Mouse (Mus musculus): ENCODE data around the gene Kpnb1. TPM values are rescaled to one million over a fixed set of nuclear protein-coding genes. Genes with fewer than 3 reads are reported as not detected.
A peak's percentile ranks its signal among the peaks of the same experiment; 100 is the strongest.

The Kpnb1 gene
- 106 and 129 TPM in 2 replicates for polyA plus RNA-seq (2012; rRNA removed)

DNA sequence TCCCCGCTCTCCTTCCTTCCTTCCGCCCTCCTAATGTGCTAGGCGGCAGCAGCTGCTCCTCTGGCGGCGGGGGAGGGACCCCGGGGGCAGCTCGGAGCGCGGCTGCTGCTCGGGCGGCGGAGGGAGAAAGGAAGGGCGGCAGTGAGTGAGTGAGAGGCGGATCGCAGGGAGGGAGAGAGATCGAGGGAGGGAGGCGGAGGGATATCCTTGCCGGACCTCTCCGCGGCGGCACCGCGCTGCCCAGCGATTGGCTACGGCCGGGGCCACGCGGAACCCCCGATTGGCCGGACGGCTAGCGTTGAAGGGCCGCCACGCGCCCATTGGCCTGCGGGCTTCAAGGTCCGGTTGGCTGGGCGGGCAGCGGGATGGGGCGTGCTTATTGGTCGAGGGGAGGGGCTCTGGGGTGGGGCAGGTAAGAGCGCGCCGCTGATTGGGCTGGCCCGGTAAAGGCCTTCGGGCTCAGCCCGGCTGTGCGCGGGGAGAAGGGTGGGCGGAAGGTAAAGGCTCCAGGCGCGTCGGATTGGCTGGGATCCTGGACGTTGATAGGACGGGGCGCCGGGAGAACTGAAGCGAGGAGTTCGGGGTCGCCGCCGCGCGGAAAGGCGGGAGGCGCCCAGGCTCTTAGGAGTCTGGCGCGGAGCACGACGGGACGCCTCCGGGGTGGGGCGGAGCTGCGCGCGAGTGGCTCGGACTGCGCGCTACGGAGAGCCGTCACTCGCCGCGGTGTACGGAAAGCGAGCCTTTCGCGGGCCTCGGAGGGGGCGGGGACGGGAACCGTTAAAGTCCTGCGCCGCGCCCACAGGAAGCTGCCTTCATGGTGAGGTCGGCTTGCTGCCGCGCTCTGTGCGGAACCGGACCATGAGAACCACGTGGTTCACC, at the start of gene Kpnb1:
Gene Kpnb1, minus strand, starts transcription at position 118 of the 879 bp plus-strand sequence.
- no peak for TF ChIP-seq CTCF (IDR thresholded peaks at IDR 0.05; ENCODE audit: borderline replicate concordance, extremely low read depth, insufficient read depth, insufficient read length)
- TF ChIP-seq POLR2A (IDR thresholded peaks at IDR 0.05; ENCODE audit: borderline replicate concordance, extremely low read depth, insufficient read depth, insufficient read length, poor library complexity, severe bottlenecking), result peak; percentile 73
- peak; percentile 100 for DNase-seq (ENCODE audit: low read depth)

DNA sequence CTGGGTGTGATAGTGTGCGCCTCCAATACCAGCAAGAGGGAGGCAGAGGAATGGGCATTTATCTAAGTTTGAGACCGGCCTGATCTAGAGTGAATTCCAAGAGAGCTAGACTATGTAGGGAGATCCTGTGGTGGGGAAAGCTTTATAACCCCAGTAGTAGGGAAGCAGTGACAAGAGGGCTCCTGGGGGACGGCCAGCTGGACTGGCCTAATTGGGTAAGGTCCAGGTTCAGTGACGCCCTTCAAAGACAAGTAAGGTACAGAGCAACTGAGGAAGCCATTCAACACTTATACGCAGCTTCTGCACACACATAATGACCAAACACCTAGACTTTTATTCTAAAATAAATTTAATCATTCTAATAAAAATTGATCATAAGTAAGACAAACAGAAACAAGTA, 44.8 kb upstream of the Kpnb1 start:
- TF ChIP-seq POLR2A (IDR thresholded peaks at IDR 0.05; ENCODE audit: borderline replicate concordance, extremely low read depth, insufficient read depth, insufficient read length, poor library complexity, severe bottlenecking) (no peak), CTCF (IDR thresholded peaks at IDR 0.05; ENCODE audit: borderline replicate concordance, extremely low read depth, insufficient read depth, insufficient read length) (no peak)
- DNase-seq (ENCODE audit: low read depth), result no peak

DNA sequence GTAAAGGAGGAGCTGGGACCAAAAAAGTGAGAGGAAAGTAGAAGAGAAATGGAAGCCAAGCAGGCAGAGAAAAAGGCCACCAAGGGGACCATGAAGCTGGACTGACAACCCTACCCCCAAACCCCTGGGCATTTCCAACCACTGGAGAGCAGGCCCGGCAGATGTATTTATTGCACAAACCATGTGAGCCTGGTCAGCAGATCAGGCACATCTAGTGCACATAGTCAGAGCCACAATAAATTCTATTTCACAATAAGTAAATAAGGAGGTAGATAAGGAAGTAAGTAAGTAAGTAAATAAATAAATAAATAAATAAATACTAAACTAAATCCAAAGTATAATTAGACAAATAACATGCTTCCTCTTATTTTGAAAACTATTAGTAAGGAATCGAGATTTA, 41.7 kb upstream of the Kpnb1 start:
- DNase-seq (ENCODE audit: low read depth), result no peak
- no peak for TF ChIP-seq CTCF (IDR thresholded peaks at IDR 0.05; ENCODE audit: borderline replicate concordance, extremely low read depth, insufficient read depth, insufficient read length)
- TF ChIP-seq POLR2A (IDR thresholded peaks at IDR 0.05; ENCODE audit: borderline replicate concordance, extremely low read depth, insufficient read depth, insufficient read length, poor library complexity, severe bottlenecking), result no peak

DNA sequence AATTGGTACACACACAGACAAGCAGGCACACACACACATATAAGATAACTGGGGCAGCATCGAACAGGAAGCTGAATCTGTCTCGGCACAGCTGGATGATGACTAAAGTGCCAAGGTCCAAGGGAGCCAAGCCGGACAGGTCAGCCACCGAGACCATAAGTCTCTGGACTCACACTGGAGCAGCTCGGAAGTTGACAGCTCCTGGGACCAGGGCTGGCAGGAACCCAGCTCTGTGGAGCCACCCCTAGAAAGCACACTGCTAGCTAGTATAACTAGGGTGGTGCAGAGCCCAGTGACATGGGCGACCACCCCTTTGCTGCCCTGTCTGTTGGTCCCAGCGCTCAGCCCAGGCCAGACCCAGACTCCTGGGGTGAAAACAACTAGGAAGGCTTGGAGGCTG, 41.3 kb upstream of the Kpnb1 start:
- TF ChIP-seq POLR2A (IDR thresholded peaks at IDR 0.05; ENCODE audit: borderline replicate concordance, extremely low read depth, insufficient read depth, insufficient read length, poor library complexity, severe bottlenecking), result no peak
- DNase-seq (ENCODE audit: low read depth), result no peak

DNA sequence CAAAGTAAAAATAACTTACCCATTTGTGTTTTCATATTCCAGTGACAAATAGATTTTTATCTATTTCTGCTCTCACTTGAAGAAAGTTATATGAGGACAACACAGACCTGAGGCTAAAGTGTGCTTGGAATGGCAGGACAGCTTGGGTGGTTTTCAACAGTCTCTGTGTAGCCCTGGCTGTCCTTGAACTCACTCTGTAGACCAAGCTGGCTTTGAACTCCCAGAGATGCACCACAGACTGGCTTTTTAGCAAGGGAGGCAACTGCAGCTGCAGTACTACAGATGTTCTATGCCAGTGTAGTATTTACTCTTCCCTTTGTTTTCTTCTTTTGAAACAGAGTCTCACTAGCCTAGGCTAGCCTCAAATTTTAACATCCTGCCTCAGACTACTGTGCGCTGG, 38.5 kb upstream of the Kpnb1 start:
- TF ChIP-seq POLR2A (IDR thresholded peaks at IDR 0.05; ENCODE audit: borderline replicate concordance, extremely low read depth, insufficient read depth, insufficient read length, poor library complexity, severe bottlenecking) (no peak), CTCF (IDR thresholded peaks at IDR 0.05; ENCODE audit: borderline replicate concordance, extremely low read depth, insufficient read depth, insufficient read length) (no peak)

DNA sequence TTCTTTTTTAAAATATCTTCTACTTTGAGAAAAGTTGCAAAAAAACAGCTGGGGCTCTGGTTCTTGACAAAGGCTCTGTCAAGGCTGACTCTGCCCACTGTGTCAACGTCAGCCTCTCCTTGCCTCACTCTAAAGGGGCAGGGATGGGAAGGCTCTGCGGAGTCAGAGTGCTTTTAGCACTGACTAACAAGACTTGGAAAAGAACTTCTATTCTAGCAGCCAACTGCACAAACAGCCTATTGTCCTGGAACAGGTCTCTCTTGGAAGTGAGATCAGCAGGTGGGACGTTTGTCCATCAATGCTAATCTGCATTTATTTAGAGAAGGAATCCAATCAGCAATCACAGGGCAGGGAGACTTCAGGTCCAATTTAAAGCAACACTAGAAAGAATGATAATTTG, 35.8 kb upstream of the Kpnb1 start:
- peak; percentile 13 for DNase-seq (ENCODE audit: low read depth)
- TF ChIP-seq CTCF (IDR thresholded peaks at IDR 0.05; ENCODE audit: borderline replicate concordance, extremely low read depth, insufficient read depth, insufficient read length) (no peak), POLR2A (IDR thresholded peaks at IDR 0.05; ENCODE audit: borderline replicate concordance, extremely low read depth, insufficient read depth, insufficient read length, poor library complexity, severe bottlenecking) (no peak)

More for the DNA sequence above, 38.5 kb upstream of the Kpnb1 start:
- DNase-seq (ENCODE audit: low read depth), result no peak

DNA sequence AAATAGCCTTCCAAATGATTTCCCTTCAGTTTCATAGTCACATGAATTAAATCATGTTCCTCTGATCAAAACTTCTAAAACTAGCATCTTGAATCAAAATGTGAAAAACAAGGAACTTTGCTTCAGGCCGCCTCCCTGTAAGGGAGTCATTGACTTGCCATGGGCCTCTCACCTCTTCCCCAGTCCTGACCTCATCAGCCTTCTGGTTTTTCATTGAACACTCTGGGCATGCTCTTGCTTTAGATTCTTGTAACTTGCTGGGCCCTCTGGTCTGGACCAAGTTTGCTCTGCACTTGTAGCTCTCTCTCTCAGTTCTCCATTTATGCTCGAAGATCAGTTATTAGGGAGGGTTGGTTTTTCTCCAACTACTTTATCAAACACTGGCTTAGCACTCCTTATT, 33.9 kb upstream of the Kpnb1 start:
- no peak for DNase-seq (ENCODE audit: low read depth)
- TF ChIP-seq CTCF (IDR thresholded peaks at IDR 0.05; ENCODE audit: borderline replicate concordance, extremely low read depth, insufficient read depth, insufficient read length) (no peak), POLR2A (IDR thresholded peaks at IDR 0.05; ENCODE audit: borderline replicate concordance, extremely low read depth, insufficient read depth, insufficient read length, poor library complexity, severe bottlenecking) (no peak)

DNA sequence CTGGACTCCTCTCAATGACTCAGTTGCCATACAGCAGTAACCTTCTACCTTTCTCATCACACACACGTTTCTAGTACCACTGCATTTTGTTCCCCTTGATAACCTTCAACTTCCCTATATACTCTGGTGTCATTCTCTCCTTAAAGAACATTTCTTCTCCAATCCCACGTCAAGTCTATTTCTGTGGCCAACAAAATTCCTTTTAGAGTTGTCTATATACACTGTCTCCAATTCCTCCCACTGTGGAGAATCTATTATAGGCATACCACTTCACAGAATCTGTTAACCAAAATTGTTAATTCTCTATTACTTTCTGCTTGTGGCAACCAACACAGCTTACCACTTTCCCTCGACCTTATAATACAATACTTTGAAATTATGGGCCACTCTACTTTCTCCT, 32.5 kb upstream of the Kpnb1 start:
- TF ChIP-seq CTCF (IDR thresholded peaks at IDR 0.05; ENCODE audit: borderline replicate concordance, extremely low read depth, insufficient read depth, insufficient read length), result no peak
- TF ChIP-seq POLR2A (IDR thresholded peaks at IDR 0.05; ENCODE audit: borderline replicate concordance, extremely low read depth, insufficient read depth, insufficient read length, poor library complexity, severe bottlenecking), result no peak
- DNase-seq (ENCODE audit: low read depth), result no peak

DNA sequence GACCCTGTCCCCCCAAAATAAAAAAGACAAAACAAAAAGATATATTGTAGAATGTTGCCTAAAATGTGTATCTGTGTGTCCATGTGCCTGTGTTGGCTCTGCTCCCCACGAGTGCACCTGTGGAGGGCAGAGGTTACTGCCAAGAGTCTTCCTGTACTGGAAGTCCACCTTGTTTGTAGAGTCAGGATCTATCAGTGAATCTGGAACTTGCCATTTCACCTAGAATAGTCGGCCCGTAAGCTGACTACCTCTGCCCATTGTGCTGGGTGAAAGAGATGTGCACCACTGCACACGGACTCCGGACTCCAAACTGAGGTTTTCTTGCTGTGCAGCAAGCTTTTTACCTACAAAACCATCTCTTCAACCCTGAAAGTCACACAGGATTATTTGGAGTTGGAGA, 26.7 kb upstream of the Kpnb1 start:
- TF ChIP-seq CTCF (IDR thresholded peaks at IDR 0.05; ENCODE audit: borderline replicate concordance, extremely low read depth, insufficient read depth, insufficient read length) (no peak), POLR2A (IDR thresholded peaks at IDR 0.05; ENCODE audit: borderline replicate concordance, extremely low read depth, insufficient read depth, insufficient read length, poor library complexity, severe bottlenecking) (no peak)
- no peak for DNase-seq (ENCODE audit: low read depth)

DNA sequence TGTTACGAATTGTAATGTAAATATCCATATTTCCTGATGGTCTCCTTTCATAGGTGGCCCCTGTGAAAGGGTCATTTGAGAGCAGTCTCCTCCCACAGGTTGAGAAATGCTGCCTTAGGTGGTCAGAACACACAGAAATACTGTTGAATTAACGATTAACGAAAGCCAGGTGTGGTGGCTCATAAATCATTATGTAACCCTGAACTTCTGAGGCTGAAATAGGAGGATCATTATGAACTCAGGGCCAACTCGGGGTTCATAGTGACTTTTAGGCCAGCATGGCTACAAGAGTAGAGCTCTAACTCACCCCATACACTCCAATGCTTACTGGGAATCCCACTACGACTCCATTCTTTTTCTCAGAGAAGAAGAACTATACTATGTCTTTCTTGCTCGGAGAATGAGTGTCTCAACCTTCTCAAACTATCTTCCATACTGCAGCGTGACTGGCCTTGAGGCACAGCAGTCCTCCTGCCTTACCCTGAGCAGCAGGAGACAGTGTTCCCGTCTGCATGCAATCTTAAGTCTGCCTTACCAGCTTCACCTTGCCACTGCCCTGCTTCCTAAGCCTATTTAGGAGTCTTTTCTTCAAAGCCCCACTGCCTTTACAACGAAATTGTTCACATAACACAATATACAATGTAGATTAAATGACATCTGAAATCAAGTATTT, 23.2 kb upstream of the Kpnb1 start:
- TF ChIP-seq POLR2A (IDR thresholded peaks at IDR 0.05; ENCODE audit: borderline replicate concordance, extremely low read depth, insufficient read depth, insufficient read length, poor library complexity, severe bottlenecking) (no peak), CTCF (IDR thresholded peaks at IDR 0.05; ENCODE audit: borderline replicate concordance, extremely low read depth, insufficient read depth, insufficient read length) (no peak)

DNA sequence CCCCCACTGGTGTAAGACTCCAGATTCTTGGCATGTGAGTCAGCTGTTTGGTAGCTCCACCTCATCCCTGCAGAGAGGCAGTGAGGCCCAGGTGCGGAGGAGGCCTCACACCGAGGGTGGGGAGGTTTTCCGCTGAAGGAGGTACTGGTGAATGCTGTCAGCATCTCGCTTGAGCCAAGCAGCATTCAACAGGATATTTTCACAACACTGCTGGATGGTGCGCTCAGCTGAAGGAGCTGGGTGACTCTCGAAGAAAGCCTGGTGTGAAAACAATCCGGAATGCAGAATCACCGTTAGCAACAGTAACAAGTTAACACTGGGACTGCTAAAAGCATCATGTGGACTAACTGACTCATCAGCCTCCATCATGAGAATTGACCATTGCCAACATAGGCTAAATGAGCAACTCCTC, 19.3 kb upstream of the Kpnb1 start:
- no peak for TF ChIP-seq CTCF (IDR thresholded peaks at IDR 0.05; ENCODE audit: borderline replicate concordance, extremely low read depth, insufficient read depth, insufficient read length)
- DNase-seq (ENCODE audit: low read depth), result no peak

More for the DNA sequence above, 23.2 kb upstream of the Kpnb1 start:
- DNase-seq (ENCODE audit: low read depth), result no peak

DNA sequence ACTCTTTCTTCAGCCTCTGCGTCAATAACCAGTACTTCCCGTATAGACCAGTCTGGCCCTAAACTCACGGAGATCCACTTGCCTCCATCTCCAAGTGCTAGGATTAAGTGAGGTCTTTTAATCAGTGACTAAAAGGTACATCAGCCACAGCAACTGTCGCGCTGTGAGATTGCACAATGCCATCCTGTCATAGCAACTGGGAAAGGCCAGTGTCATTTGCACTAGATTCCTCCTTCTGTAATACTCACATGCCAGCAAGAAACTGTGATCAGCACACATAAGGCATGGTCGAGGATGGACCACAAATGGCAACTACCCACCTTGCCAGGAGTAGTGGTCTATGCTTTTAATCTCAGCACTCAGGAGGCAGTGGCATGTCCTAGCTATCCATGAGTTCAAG, 11.8 kb upstream of the Kpnb1 start:
- TF ChIP-seq POLR2A (IDR thresholded peaks at IDR 0.05; ENCODE audit: borderline replicate concordance, extremely low read depth, insufficient read depth, insufficient read length, poor library complexity, severe bottlenecking) (no peak), CTCF (IDR thresholded peaks at IDR 0.05; ENCODE audit: borderline replicate concordance, extremely low read depth, insufficient read depth, insufficient read length) (no peak)
- DNase-seq (ENCODE audit: low read depth), result no peak
